Mouse (Mus musculus): ENCODE data around the gene Hyal3. TPM values are rescaled to one million over a fixed set of nuclear protein-coding genes. Genes with fewer than 3 reads are reported as not detected.

The Hyal3 gene
- total and polyA plus RNA-seq, 2 experiments, result 0.18 to 0.54 TPM

DNA sequence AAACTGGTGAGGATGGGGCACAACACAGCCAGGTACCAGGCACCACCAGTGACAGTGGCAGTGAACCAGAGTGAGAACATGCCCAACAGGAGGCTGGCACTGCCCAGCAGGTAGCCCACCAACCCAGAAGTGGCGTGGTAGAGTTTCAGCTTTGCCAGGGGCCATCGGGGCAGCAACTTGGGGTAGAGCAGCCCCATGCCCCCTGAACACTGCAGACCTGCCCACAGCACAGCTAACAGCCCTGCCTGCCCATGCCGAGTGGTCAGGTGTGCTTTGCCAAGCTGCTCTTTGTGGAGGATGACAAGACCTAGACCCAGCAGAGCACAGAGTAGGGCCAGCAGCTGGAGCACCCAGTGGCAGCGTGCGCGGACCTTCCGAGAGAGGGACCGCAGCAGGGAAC is 40.7 kb upstream of the Hyal3 start:
- peaks cover 20% of the 10 kb centered on the region; the same call in 1 of the 2 replicates for H3K79me2 ChIP-seq (ENCODE audit: control insufficient read depth, insufficient read depth, low read length)
- H3K27ac ChIP-seq (replicated peaks; ENCODE audit: insufficient read depth, low read depth, low read length), result no peak overlapping the region
- no peak overlapping the region for H3K4me3 ChIP-seq (ENCODE audit: insufficient read depth, low read depth, low read length)
- no peak overlapping the region for H3K9ac ChIP-seq (ENCODE audit: low read depth, low read length)
- peaks cover 24% of the 10 kb centered on the region for H3K4me1 ChIP-seq (ENCODE audit: control insufficient read depth, insufficient read depth, low read length)
- TF ChIP-seq POLR2A (IDR thresholded peaks at IDR 0.05; ENCODE audit: extremely low read depth, insufficient read depth, low read length) (no peak), CTCF (IDR thresholded peaks at IDR 0.05; ENCODE audit: low read depth, low read length) (no peak)
- WGBS, result 96% methylated on average over 8 of the region's 8 CpGs
- H3K36me3 ChIP-seq (ENCODE audit: control insufficient read depth, insufficient read depth, low read length), result no peaks in the 10 kb centered on the region; the same call in 1 of the 2 replicates
- no peaks in the 10 kb centered on the region for H3K27me3 ChIP-seq (ENCODE audit: control insufficient read depth, insufficient read depth, low read length)
- no peak for DNase-seq (ENCODE audit: extremely low read depth, low read depth, low spot score)

DNA sequence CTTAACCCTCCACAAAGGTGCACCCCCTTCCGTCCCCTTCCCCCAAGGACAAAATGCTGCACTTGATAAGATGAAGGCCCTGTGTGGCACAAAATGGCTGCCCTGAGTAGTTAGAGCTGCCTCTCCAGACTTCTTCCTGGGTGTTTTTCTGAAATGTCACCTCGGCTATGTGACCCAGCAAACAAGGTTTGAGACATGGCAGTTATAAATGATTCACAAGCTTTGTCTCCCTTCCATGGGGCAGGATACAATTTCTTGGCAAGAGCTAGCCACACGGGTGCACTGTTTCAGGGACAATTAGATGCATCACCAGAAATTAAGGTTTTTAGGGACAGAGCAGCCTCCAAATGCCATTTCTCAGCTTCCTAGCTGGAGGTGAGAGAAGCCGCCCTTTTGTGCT is 40.2 kb upstream of the Hyal3 start:
- 68% methylated on average over 4 of the region's 4 CpGs for WGBS
- H3K27ac ChIP-seq (replicated peaks; ENCODE audit: insufficient read depth, low read depth, low read length), result no peak overlapping the region
- H3K9ac ChIP-seq (ENCODE audit: low read depth, low read length), result no peak overlapping the region
- DNase-seq (ENCODE audit: extremely low read depth, low read depth, low spot score), result no peak
- peaks cover 20% of the 10 kb centered on the region for H3K4me1 ChIP-seq (ENCODE audit: control insufficient read depth, insufficient read depth, low read length)
- no peaks in the 10 kb centered on the region for H3K27me3 ChIP-seq (ENCODE audit: control insufficient read depth, insufficient read depth, low read length)
- peaks cover 16% of the 10 kb centered on the region; the same call in 1 of the 2 replicates for H3K79me2 ChIP-seq (ENCODE audit: control insufficient read depth, insufficient read depth, low read length)
- TF ChIP-seq CTCF (IDR thresholded peaks at IDR 0.05; ENCODE audit: low read depth, low read length) (no peak), POLR2A (IDR thresholded peaks at IDR 0.05; ENCODE audit: extremely low read depth, insufficient read depth, low read length) (no peak)
- no peak overlapping the region for H3K4me3 ChIP-seq (ENCODE audit: insufficient read depth, low read depth, low read length)
- H3K36me3 ChIP-seq (ENCODE audit: control insufficient read depth, insufficient read depth, low read length), result no peaks in the 10 kb centered on the region; the same call in 1 of the 2 replicates

- 45% methylated on average over 10 of the region's 10 CpGs for WGBS
- DNase-seq (ENCODE audit: extremely low read depth, low read depth, low spot score), result no peak
- Histone ChIP-seq H3K4me3 (ENCODE audit: insufficient read depth, low read depth, low read length) (no peak overlapping the region), H3K27ac (replicated peaks; ENCODE audit: insufficient read depth, low read depth, low read length) (no peak overlapping the region), H3K27me3 (ENCODE audit: control insufficient read depth, insufficient read depth, low read length) (no peaks in the 10 kb centered on the region), H3K36me3 (ENCODE audit: control insufficient read depth, insufficient read depth, low read length) (no peaks in the 10 kb centered on the region; the same call in 1 of the 2 replicates), H3K4me1 (ENCODE audit: control insufficient read depth, insufficient read depth, low read length) (peaks cover 15% of the 10 kb centered on the region), H3K9ac (ENCODE audit: low read depth, low read length) (no peak overlapping the region), H3K79me2 (ENCODE audit: control insufficient read depth, insufficient read depth, low read length) (peaks cover 10% of the 10 kb centered on the region; the same call in 1 of the 2 replicates)
- TF ChIP-seq CTCF (IDR thresholded peaks at IDR 0.05; ENCODE audit: low read depth, low read length) (no peak), POLR2A (IDR thresholded peaks at IDR 0.05; ENCODE audit: extremely low read depth, insufficient read depth, low read length) (no peak)
Measured at GRCm38 (mm10) chr9:107541005-107541404, 39.6 kb upstream of the Hyal3 start.

DNA sequence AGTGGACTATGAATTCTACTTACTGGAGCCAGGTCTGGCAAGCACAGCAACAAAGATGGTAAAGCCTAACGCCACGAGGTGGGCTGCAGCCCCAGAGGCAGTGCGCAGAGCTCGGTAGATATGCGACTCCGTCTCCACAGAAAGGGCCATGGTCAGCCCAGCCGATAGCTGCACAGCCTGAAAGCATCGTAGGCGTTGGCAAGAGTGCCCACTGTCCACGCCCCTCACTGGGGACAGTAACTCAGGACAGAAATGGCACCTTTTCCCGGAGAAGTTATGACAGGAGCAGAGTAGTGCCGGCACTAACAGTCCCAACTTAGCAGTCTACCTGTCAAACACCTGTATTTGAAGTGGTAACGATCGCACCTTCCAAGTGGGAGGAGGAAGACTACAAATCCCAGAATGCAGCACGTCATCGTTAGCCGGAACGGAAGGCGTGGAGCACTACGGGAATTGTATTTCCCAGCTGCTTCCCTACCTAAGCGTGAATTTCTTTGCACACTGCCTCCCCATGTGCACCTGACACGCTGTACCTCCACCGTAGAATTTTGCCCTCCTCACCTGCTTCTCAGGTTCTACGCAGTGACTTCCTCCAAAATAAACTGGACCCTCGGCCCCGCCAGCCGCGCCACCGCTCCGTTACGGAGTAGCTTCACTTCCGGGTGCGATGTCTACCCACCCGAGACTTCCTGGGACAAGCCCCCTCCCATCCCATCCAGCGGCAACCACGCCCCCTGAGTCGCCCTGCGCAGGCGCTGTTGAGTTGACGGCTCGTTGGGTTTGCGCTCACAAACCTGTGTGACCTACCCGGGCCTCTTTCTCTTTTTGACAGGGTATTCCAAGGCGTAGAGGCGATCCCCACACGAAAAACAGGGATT is 38.9 kb upstream of the Hyal3 start, which contains the start of the genes Cyb561d2 and Nprl2:
Gene Cyb561d2, minus strand, starts transcription at position 720 of the 878 bp plus-strand sequence.
Gene Nprl2, plus strand, starts transcription at position 753 of the 878 bp plus-strand sequence.
- Histone ChIP-seq H3K4me3 (ENCODE audit: insufficient read depth, low read depth, low read length) (peak within 1 kb of the TSS; percentile 74), H3K79me2 (ENCODE audit: control insufficient read depth, insufficient read depth, low read length) (peaks cover 4% of the 10 kb centered on the region; the same call in 1 of the 2 replicates), H3K27me3 (ENCODE audit: control insufficient read depth, insufficient read depth, low read length) (no peaks in the 10 kb centered on the region), H3K4me1 (ENCODE audit: control insufficient read depth, insufficient read depth, low read length) (peaks cover 8% of the 10 kb centered on the region), H3K27ac (replicated peaks; ENCODE audit: insufficient read depth, low read depth, low read length) (peak within 1 kb of the TSS; percentile 87), H3K36me3 (ENCODE audit: control insufficient read depth, insufficient read depth, low read length) (no peaks in the 10 kb centered on the region; the same call in 1 of the 2 replicates), H3K9ac (ENCODE audit: low read depth, low read length) (peak within 1 kb of the TSS; percentile 71)
- no peak for TF ChIP-seq CTCF (IDR thresholded peaks at IDR 0.05; ENCODE audit: low read depth, low read length)
- TF ChIP-seq POLR2A (IDR thresholded peaks at IDR 0.05; ENCODE audit: extremely low read depth, insufficient read depth, low read length), result 0 out of 2 replicates have a peak, but pooled peaks have one; percentile 27
- DNase-seq (ENCODE audit: extremely low read depth, low read depth, low spot score), result peak; percentile 91
- under 1% methylated on average over 46 of the region's 46 CpGs for WGBS

DNA sequence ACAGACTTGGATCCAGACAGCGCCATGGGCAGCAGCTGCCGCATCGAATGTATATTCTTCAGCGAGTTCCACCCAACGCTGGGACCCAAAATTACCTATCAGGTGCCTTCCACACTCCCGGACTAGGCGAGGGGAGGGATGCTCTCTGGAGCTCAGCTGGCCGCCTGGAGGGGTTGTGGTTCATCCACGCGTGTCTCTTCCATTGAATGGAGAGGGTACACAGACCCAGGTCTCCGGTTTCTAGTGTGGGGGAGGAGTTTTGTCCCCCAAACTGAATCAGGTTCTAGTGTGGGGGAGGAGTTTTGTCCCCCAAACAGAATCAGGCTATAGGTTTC is 38.3 kb upstream of the Hyal3 start:
- peaks cover 7% of the 10 kb centered on the region for H3K4me1 ChIP-seq (ENCODE audit: control insufficient read depth, insufficient read depth, low read length)
- no peaks in the 10 kb centered on the region for H3K27me3 ChIP-seq (ENCODE audit: control insufficient read depth, insufficient read depth, low read length)
- no peak for TF ChIP-seq POLR2A (IDR thresholded peaks at IDR 0.05; ENCODE audit: extremely low read depth, insufficient read depth, low read length)
- peak overlapping the region; percentile 74 for H3K4me3 ChIP-seq (ENCODE audit: insufficient read depth, low read depth, low read length)
- no peak for DNase-seq (ENCODE audit: extremely low read depth, low read depth, low spot score)
- peak overlapping the region; percentile 63 for H3K9ac ChIP-seq (ENCODE audit: low read depth, low read length)
- WGBS, result 1% methylated on average over 11 of the region's 11 CpGs
- no peaks in the 10 kb centered on the region; the same call in 1 of the 2 replicates for H3K36me3 ChIP-seq (ENCODE audit: control insufficient read depth, insufficient read depth, low read length)
- H3K27ac ChIP-seq (replicated peaks; ENCODE audit: insufficient read depth, low read depth, low read length), result peak overlapping the region; percentile 20; the same call in 1 of the 2 replicates
- peaks cover 3% of the 10 kb centered on the region; the same call in 1 of the 2 replicates for H3K79me2 ChIP-seq (ENCODE audit: control insufficient read depth, insufficient read depth, low read length)
